Mouse (Mus musculus) cerebellum, adult 2 months (tissue): ENCODE data around the gene Dok7.

ENCODE experiments used
- CTCF ChIP-seq: fragments of 200-500 bp; IDR thresholded peaks from 2 replicates; pipeline ENCODE4 v1.5.1; 2011; ENCODE audit warnings: low read depth, mild to moderate bottlenecking, control low read depth, low read length, moderate library complexity, borderline replicate concordance; ENCODE audit not compliant: insufficient read depth
- POLR2A ChIP-seq: fragments of 200-500 bp; IDR thresholded peaks from 2 replicates; pipeline ENCODE4 v1.6.1; 2011; ENCODE audit warnings: low read length, control low read depth, borderline replicate concordance; ENCODE audit not compliant: insufficient read depth

- TF ChIP-seq CTCF (no peak), POLR2A (no peak)
Measured at GRCm38 (mm10) chr5:35091636-35092035, 35.1 kb downstream of the Dok7 start.
